Mouse (Mus musculus): Measurements from ENCODE around the gene Cst8.

- TF ChIP-seq CTCF (IDR thresholded peaks at IDR 0.05; ENCODE audit: low read depth) (no peak), EP300 (optimal IDR thresholded peaks at IDR 0.05) (no peak)
Measured at GRCm38 (mm10) chr2:148838075-148838777, 39.6 kb downstream of the Cst8 start.

All from stomach, postnatal 0 days (tissue).